Mouse (Mus musculus): ENCODE measurements around the gene Iqcj.

DNA sequence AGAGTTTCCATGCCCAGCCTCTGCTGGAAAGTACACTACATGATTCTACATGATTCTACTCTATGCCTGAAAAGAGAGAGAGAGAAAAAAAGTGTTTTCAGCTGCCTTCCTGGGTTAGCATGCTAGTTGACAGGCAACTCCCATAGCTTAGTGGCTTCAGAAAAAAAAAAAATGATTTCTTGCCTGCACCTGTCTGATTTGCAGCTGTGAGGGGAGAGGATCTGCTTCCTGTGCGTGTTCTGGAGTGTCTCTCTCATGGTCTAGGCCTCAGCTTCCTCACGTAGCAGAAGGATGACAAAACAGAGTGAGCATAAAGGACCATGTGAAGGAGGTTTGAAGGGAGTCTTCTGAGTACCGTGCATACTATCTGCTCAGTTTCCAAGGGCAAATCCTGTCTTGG is 39.9 kb downstream of the Iqcj start:
- TF ChIP-seq ZNF384 (IDR thresholded peaks at IDR 0.05; ENCODE audit: low read depth, low read length) (no peak), MAFK (IDR thresholded peaks at IDR 0.05; ENCODE audit: insufficient read depth, low read depth, low read length) (no peak), HCFC1 (IDR thresholded peaks at IDR 0.05; ENCODE audit: borderline replicate concordance, insufficient read depth, low read length) (no peak), CHD2 (IDR thresholded peaks at IDR 0.05; ENCODE audit: low read depth, low read length) (no peak), ZC3H11A (IDR thresholded peaks at IDR 0.05; ENCODE audit: borderline replicate concordance, low read depth, low read length) (no peak)
